Mouse (Mus musculus) olfactory bulb, adult 2 months (tissue): Measurements from ENCODE around the gene Cwc25.

ENCODE experiments used
- CTCF ChIP-seq: fragments of 200-500 bp; IDR thresholded peaks from 2 replicates; pipeline ENCODE4 v1.5.1; 2012; ENCODE audit warnings: low read depth, mild to moderate bottlenecking, low read length, moderate library complexity; ENCODE audit not compliant: insufficient read depth
- POLR2A ChIP-seq: fragments of 200-500 bp; IDR thresholded peaks from 2 replicates; pipeline ENCODE4 v1.6.1; 2012; ENCODE audit warnings: mild to moderate bottlenecking, low read depth, low read length, moderate library complexity; ENCODE audit not compliant: insufficient read depth

GRCm38 (mm10) chr11:97799994-97800690 lies 33.8 kb upstream of the Cwc25 start:
- TF ChIP-seq CTCF, result no peak
- TF ChIP-seq POLR2A, result no peak
